Mouse (Mus musculus) bone marrow, adult 2 months (tissue): Measurements from ENCODE around the gene Retreg3. TPM values are rescaled to one million over a fixed set of nuclear protein-coding genes. Genes with fewer than 3 reads are reported as not detected.
"Not testable (repeated sequence)": the region's sequence is repeated elsewhere in the genome, so short reads cannot be mapped to it uniquely, and the experiment has no call there.

Experiments
- H3K27ac ChIP-seq: fragments of 200-500 bp; 2 replicates; pipeline ENCODE4 v1.5.1; 2012; ENCODE audit warnings: low read depth, mild to moderate bottlenecking, control low read depth, inconsistent platforms, low read length; ENCODE audit not compliant: control insufficient read depth, poor library complexity, insufficient read depth
- H3K4me1 ChIP-seq: fragments of 200-500 bp; 2 replicates; pipeline ENCODE4 v1.6.1; 2011; ENCODE audit warnings: low read length; ENCODE audit not compliant: control insufficient read depth, insufficient read depth
- H3K4me3 ChIP-seq: fragments of 200-500 bp; replicated peaks from 2 replicates; pipeline ENCODE3; 2011; ENCODE audit warnings: mild to moderate bottlenecking, low read depth, low read length, control low read depth; ENCODE audit not compliant: control insufficient read depth
- CTCF ChIP-seq: fragments of 200-500 bp; IDR thresholded peaks from 2 replicates; pipeline ENCODE4 v1.5.1; 2011; ENCODE audit warnings: low read length, control low read depth; ENCODE audit not compliant: control insufficient read depth, insufficient read depth
- POLR2A ChIP-seq: fragments of 200-500 bp; IDR thresholded peaks from 2 replicates; pipeline ENCODE4 v1.6.1; 2011; ENCODE audit warnings: low read depth, mild to moderate bottlenecking, control low read depth, low read length, borderline replicate concordance; ENCODE audit not compliant: control insufficient read depth
- WGBS: fragments of 180-500 bp; shearing (Covaris S2); methylation state at CpG from one replicate; pipeline ENCODE4 v1.1.7; 2018; 5-methylcytosine and 5-hydroxymethylcytosine counted together
- polyA plus RNA-seq: library from polyadenylated mRNA; stranded (reverse); fragments of >200 nt; gene quantifications from 2 replicates; pipeline ENCODE4 v1.2.4, GENCODE M21; 2011; ENCODE audit warnings: low replicate concordance; ENCODE audit not compliant: missing spikeins, insufficient read depth, insufficient read length

Gene Retreg3
- polyA plus RNA-seq, 1 experiment, result 49.4 TPM

DNA sequence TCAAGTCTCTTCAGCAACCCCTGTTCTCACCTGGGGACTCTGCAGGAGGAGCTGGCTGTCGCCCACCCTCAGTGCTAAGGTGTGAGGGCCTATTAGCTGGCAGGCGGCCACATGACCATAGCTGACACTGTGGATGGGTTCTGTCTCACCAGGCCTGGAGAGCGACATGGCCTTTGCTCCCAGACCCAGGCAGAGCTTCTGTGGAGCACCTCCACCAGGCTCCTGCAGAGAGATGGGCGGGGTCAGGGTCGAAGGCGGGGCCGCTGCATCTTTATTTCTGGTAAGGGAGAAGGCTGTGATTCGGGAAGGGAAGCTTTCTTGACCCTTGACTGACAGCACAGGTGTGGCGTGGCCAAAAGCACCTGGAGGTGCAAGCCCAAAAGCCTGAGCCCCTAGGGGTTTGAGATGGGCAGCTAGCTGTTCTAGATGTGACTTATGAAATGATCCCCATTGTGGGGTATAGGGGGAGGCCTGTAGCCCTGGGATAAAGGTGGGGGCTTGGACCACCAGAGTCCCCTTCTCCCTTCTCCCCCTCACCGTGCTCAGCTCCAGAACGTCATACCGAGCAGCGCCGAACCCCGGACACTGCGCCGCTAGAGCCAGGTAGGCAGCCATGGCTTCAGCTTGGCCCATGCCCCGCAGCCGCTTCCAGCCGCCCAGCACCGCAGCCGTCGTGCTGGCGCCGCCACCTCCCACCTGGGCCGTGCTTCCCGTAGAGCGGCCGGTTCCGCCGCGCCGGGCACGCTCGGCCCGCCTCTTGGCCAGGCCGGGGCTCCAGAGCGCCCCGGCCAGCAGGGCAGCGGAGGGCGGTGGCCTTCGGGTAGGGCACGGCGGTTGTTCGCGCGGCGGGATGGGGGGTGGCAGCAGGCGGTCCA, 44.0 kb upstream of the Retreg3 start:
- WGBS, result 33% methylated on average over 49 of the region's 49 CpGs
- no peaks in the 10 kb centered on the region for H3K4me1 ChIP-seq
- TF ChIP-seq POLR2A, result no peak
- no peak for TF ChIP-seq CTCF
- H3K27ac ChIP-seq, result no peak overlapping the region
- no peak overlapping the region for H3K4me3 ChIP-seq

DNA sequence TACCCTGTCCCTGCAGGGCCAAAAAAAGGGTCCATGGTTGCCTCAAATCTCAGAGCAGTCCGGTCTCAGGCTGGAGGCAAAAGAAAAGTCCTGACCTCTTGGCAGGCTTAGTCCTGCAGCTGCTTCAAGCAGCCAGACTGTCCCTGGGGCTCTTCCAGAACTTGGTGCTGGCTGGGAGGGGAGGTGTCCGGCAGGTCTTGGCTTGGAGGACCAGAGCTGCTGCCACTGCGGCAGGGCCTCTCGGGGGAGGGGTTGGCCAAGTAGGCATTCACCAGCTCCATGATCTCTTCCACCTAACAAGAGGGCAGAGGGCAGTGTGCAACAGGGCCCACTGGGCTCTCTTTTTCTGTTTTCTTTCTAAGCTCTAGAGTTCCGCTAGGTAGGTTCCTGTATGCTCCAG, 43.1 kb upstream of the Retreg3 start:
- Histone ChIP-seq H3K27ac (no peak overlapping the region), H3K4me1 (no peaks in the 10 kb centered on the region), H3K4me3 (no peak overlapping the region)
- WGBS, result 83% methylated on average over 5 of the region's 5 CpGs
- no peak for TF ChIP-seq POLR2A
- TF ChIP-seq CTCF, result no peak

DNA sequence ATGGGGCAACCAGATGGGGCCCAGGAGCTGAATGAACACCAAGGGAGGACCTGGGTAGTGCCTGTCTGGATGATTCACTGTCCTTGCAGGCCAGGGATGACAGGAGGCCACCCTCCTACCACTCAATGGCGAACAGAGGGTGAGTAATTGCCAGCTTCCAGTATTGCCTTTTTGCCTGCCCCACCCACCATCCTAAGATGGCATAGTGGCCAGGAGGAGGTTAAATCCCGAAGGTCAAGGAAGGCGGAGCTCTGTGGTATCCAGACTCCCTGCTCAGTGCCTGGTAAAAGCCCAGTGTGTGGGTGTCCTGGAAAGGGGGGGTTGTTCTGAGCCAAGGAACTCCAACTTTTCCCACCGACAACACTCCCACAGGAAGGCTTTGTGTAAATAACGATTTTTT, 42.6 kb upstream of the Retreg3 start:
- 65% methylated on average over 5 of the region's 5 CpGs for WGBS
- no peak overlapping the region for H3K27ac ChIP-seq
- no peak for TF ChIP-seq CTCF
- TF ChIP-seq POLR2A, result no peak
- H3K4me3 ChIP-seq, result no peak overlapping the region
- no peaks in the 10 kb centered on the region for H3K4me1 ChIP-seq

DNA sequence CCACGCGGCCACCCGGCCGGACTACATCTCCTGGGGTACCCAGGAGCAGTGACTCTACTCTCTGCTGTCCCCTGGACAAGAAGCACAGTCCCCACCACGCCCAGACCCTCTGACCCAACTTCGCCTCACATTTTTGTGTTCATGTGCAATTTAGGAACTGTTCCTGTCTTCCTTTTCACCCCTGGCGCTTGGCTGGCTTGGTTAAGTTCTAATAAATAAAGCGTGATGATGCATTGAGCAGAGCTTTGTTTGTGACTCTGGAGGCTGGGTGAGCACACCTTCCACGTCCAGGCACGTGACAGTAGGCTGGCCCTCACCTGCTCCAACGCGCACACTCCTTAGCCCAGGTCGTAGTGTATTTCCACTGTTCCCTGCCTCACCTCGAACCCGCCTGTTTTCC, 41.9 kb upstream of the Retreg3 start:
- TF ChIP-seq CTCF, result no peak
- TF ChIP-seq POLR2A, result no peak
- Histone ChIP-seq H3K4me1 (no peaks in the 10 kb centered on the region), H3K4me3 (no peak overlapping the region), H3K27ac (no peak overlapping the region)
- WGBS, result 83% methylated on average over 15 of the region's 15 CpGs

DNA sequence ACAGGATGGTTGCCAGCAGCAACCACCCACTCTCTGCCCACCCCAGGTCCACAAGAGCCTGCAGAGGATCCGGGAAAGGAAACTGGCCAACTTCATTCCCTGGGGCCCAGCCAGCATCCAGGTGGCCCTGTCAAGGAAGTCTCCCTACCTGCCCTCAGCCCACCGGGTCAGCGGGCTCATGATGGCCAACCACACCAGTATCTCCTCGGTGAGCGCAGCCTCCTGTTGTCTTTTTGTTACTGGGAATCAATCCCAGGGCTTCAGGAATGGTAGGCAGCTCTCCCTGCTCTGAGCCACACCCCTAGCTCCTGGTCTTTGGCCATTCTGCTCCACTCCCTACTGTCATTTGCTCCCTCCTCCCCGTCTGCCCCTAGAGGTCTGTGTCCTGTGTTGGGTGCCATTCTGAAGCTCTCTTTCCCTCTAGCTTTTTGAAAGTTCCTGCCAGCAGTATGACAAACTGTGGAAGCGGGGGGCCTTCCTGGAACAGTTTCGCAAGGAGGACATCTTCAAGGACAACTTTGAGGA, 41.4 kb upstream of the Retreg3 start:
- not testable (repeated sequence) for H3K4me1 ChIP-seq, H3K4me3 ChIP-seq, H3K27ac ChIP-seq
- 78% methylated on average over 8 of the region's 8 CpGs for WGBS

DNA sequence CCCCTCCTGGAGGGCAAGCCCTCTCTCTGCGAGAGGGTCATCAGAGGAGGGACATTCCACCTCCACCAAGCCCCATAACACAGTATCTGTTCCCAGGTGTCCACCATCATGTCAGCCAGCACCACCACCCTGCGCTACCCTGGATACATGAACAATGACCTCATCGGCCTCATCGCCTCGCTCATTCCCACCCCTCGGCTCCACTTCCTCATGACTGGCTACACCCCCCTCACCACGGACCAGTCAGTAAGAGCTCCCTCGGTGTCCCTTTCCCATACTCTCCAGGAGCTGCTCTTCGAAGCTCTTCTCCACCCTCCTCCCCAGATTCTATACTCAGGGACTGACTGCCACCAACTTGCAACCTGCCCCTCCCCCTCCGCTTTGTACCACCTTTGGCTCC, 40.5 kb upstream of the Retreg3 start:
- H3K4me1 ChIP-seq, H3K4me3 ChIP-seq, H3K27ac ChIP-seq: not testable (repeated sequence)
- 72% methylated on average over 10 of the region's 10 CpGs for WGBS

DNA sequence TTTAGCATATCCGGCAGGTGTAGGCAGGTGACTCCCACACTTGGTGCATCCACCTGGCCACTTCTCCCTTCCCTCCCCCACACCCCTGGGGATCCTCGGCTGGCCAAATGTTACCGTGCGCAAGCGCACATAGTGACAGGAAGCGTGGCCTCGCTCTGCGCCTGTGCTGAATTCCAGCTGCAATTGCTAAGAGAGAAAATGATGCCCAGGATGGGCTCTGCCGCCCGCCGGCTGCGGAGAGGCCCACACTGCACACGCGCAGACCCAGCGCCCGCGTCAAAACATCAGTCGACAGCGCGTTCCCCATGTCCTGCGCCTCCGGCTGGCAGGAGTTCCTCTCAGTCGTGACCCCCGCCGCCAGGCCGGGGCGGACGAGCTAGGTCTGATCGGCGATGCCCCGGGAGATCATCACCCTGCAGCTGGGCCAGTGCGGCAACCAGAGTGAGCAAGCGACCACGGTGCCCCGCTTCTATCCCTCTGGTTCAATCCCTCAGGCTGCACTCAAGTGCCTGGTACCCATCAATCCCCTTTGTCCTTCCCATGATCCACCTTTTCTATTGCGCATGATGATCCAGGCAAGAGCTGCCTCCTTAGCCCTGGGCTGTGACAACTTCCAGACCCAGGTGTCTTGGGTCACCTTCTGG, 36.2 kb upstream of the Retreg3 start, which contains the start of gene Tubg2:
Gene Tubg2, plus strand, starts transcription at position 180 of the 644 bp plus-strand sequence.
- WGBS, result 5% methylated on average over 36 of the region's 36 CpGs
- TF ChIP-seq CTCF, result no peak
- TF ChIP-seq POLR2A, result no peak; the same call in 1 of the 2 replicates
- H3K27ac ChIP-seq, result no peak within 1 kb of the TSS
- no peaks in the 10 kb centered on the region for H3K4me1 ChIP-seq
- no peak within 1 kb of the TSS for H3K4me3 ChIP-seq

DNA sequence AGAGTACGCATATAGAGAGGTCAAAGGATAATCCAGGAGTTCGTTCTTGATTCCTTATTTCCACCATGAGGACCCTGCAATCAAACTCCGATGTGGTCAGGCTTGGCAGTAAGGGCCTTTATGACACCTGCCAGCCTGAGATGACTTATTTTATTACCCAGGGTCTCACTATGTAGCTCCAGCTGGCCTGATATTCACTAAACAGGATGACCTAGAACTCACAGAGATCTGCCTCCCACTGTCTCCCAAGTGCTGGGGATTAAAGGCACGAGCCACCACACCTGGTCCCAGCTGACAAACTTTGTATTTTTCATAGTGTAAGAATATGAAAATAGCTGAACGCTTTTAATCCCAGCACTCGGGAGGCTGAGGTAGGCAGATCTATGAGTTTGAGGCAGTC, 35.5 kb upstream of the Retreg3 start:
- Histone ChIP-seq H3K27ac (no peak overlapping the region), H3K4me1 (no peaks in the 10 kb centered on the region), H3K4me3 (no peak overlapping the region)
- 81% methylated on average over 6 of the region's 6 CpGs for WGBS
- TF ChIP-seq CTCF (no peak), POLR2A (no peak)
